Mouse (Mus musculus) liver, embryonic 15.5 days (tissue): Measurements from ENCODE around the gene Tmem50a. TPM values are rescaled to one million over a fixed set of nuclear protein-coding genes. Genes with fewer than 3 reads are reported as not detected.

Source experiments
- ATAC-seq: fragments of 200-750 bp; cut with Nextera tagmentation; 2 replicates; pipeline ENCODE4 v1.8.0; 2017; ENCODE audit warnings: moderate number of reproducible peaks, mild to moderate bottlenecking, moderate library complexity; ENCODE audit not compliant: insufficient read depth
- H3K27ac ChIP-seq: fragments of 300-500 bp; sonication (generic); replicated peaks from 2 replicates; pipeline ENCODE4 v1.5.1; 2015; ENCODE audit warnings: mild to moderate bottlenecking, inconsistent platforms
- H3K27me3 ChIP-seq: fragments of 300-500 bp; sonication (generic); 2 replicates; pipeline ENCODE4 v1.6.1; 2015; ENCODE audit warnings: mild to moderate bottlenecking, inconsistent platforms
- H3K36me3 ChIP-seq: fragments of 300-500 bp; sonication (generic); replicated peaks from 2 replicates; pipeline ENCODE4 v1.6.1; 2015; ENCODE audit warnings: moderate library complexity, mild to moderate bottlenecking, inconsistent platforms
- H3K4me1 ChIP-seq: fragments of 300-500 bp; sonication (generic); replicated peaks from 2 replicates; pipeline ENCODE4 v1.6.1; 2015; ENCODE audit warnings: inconsistent platforms
- H3K4me2 ChIP-seq: fragments of 300-500 bp; sonication (generic); 2 replicates; pipeline ENCODE4 v1.6.1; 2015; ENCODE audit warnings: moderate library complexity, mild to moderate bottlenecking, inconsistent platforms
- H3K4me3 ChIP-seq: fragments of 300-500 bp; sonication (generic); replicated peaks from 2 replicates; pipeline ENCODE4 v1.5.1; 2015; ENCODE audit warnings: mild to moderate bottlenecking, inconsistent platforms
- H3K9ac ChIP-seq: fragments of 300-500 bp; sonication (generic); 2 replicates; pipeline ENCODE4 v1.6.1; 2015; ENCODE audit warnings: moderate library complexity, mild to moderate bottlenecking, inconsistent platforms
- H3K9me3 ChIP-seq: fragments of 300-500 bp; sonication (generic); replicated peaks from 2 replicates; pipeline ENCODE4 v1.6.1; 2016; ENCODE audit warnings: inconsistent platforms
- WGBS: fragments of 180-500 bp; shearing (Covaris S2); methylation state at CpG from one replicate; pipeline ENCODE4 v1.1.7; 2015; ENCODE audit warnings: mixed read lengths; ENCODE audit not compliant: insufficient replicate concordance; 5-methylcytosine and 5-hydroxymethylcytosine counted together
- polyA plus RNA-seq: library from polyadenylated mRNA; unstranded; fragments of >200 nt; fragmentation: Nextera tagmentation; extraction: Ambion mirVana; gene quantifications from 2 replicates; pipeline ENCODE4 v1.2.1, GENCODE M21; 2015

Tmem50a gene
- polyA plus RNA-seq, 1 experiment from 2014 or later, result 79.4 TPM

DNA sequence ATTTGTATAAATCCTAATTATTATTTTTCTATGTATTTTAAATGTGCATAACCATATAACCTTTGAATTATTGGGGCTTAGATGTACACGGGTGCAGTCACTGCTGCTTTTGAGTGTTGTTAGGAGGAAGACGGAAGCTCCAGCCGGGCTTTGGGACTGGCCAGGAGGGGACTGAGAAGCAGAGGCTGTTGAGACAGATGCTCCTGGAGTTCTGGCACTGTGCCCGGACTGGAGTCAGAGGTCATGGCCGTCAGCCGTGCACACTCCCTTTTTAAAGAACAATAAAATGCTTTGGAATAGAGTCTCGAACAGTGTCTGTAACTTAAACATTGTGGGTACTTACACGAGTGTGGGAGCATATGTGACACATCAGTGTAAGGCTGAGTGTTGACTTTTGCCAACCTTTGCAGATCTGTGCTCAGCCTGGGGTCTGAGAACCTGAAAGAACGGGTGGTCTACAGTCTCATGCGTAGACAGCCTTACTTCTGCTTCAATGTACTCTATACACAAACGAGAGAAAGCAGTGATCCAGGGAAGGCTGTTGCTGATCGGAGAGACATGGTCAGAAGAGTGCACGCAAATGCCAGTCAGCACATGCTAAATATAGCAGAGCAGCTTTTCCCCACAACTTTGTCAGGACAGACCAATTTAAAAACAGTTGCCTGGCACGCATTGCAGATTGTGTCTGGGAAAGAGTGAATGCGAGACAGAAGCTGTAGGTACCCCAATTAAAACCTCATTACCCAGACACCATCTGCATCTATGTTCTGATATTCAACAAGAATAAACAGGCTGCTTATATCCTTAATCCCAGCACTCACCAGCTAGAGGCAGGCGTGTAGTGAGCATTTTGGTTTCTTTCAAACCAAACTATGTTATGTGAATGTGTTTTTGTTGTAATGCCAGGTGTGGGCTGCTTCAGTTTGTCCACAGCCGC is 22.7 kb upstream of the Tmem50a start:
- peaks cover 4% of the 10 kb centered on the region for H3K4me1 ChIP-seq
- peaks cover 14% of the 10 kb centered on the region; the same call in 1 of the 2 replicates for H3K27me3 ChIP-seq
- H3K9me3 ChIP-seq, result no peaks in the 10 kb centered on the region
- no peak overlapping the region for H3K4me3 ChIP-seq
- no peak for ATAC-seq
- WGBS, result 74% methylated on average over 17 of the region's 17 CpGs
- H3K27ac ChIP-seq, result no peak overlapping the region
- H3K9ac ChIP-seq, result no peak overlapping the region
- peaks cover 53% of the 10 kb centered on the region for H3K36me3 ChIP-seq
- H3K4me2 ChIP-seq, result no peak overlapping the region

DNA sequence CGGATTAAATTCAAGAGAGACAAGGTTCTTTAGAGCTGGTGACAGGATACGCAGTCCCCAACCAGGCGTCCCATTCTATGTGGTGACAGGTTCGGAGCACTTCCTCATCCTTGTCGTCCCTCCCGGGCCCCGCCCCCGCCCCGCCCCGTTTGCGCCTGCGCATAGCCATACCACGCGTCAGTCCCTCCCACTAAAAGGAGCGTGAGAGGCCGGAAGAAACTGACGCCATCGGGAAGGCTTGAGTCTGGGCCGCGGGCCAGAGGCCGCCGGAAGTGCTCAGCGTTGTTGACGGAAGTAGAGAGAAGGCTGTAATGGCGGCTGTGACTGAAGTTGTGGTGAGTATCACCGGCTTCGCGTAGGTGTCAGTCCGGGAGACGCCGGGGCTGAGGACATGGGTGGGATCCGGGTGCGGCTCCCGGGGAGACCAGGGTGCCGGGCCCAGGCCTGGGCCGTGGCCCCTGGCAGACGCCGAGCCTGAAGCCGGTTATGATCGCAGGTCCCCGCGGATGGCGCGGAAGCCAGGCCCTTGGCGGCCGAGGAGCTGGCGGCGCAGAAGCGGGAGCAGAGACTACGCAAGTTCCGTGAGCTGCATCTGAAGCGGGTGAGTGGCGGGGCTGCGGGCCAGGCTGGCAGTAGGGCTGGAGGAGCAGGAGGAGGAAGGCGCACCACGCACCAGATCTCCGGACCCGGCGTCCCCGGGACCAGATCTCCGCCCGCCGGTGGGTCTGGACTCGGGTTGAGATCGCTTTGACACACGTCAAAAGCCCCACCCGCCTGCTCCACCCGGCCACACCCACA is 16.1 kb upstream of the Tmem50a start, which contains the start of gene Syf2:
Syf2 (plus strand) TSS at position 215 of the 798 bp plus-strand sequence.
- under 1% methylated on average over 68 of the region's 68 CpGs for WGBS
- Histone ChIP-seq H3K27me3 (no peaks in the 10 kb centered on the region), H3K9ac (peak within 1 kb of the TSS; percentile 92), H3K4me3 (peak within 1 kb of the TSS; percentile 97), H3K36me3 (peaks cover 79% of the 10 kb centered on the region), H3K4me1 (peaks cover 57% of the 10 kb centered on the region), H3K4me2 (peak within 1 kb of the TSS; percentile 79), H3K9me3 (no peaks in the 10 kb centered on the region), H3K27ac (peak within 1 kb of the TSS; percentile 100)
- ATAC-seq, result peak; percentile 95

DNA sequence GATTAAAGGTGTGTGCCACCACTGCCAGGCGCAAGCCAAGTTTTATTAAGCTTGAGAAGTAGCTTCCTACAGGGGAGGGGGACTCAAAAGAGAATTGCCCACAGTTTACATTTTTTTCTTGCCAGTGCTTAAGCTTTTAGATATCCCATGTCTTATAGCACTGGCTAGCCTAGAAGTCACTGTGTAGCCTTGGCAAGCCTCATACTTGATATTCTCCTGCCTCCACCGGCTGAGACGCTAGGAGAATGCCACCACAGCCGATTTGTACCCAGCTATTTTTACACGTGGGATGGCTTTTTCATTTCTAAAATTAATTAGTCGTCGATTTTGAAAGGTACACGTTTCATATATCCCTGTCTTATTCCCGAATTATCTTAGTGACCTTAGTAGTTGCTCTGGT is 15.4 kb upstream of the Tmem50a start:
- peak overlapping the region; percentile 79 for H3K4me2 ChIP-seq
- H3K4me1 ChIP-seq, result peaks cover 64% of the 10 kb centered on the region
- H3K36me3 ChIP-seq, result peaks cover 79% of the 10 kb centered on the region

DNA sequence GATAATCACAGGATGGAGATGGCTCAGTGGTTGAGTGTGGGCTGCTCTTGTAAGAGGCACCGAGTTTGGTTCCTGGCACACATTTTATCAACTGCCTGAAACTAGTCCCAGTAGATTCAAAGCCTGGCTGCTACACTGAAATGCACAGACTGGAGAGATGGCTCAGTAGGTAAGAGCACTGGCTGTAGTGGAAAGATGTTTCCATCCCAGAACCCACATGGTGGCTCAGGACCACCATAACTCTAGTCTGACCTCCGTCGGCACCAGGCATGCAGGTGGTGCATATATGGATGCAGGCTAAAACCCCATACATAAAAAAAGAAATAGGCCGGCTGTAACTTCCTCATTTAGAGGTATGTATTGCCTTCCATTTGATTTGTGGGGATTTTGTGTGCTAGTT is 14.7 kb upstream of the Tmem50a start:
- peaks cover 79% of the 10 kb centered on the region for H3K36me3 ChIP-seq
- no peak for ATAC-seq
- peak overlapping the region; percentile 79 for H3K4me2 ChIP-seq
- no peaks in the 10 kb centered on the region for H3K9me3 ChIP-seq
- peaks cover 66% of the 10 kb centered on the region for H3K4me1 ChIP-seq
- no peak overlapping the region for H3K9ac ChIP-seq
- H3K4me3 ChIP-seq, result 0 out of 2 replicates have a peak overlapping the region, but pooled peaks have one; percentile 97
- 40% methylated on average over 4 of the region's 4 CpGs for WGBS
- H3K27ac ChIP-seq, result peak overlapping the region; percentile 100
- no peaks in the 10 kb centered on the region for H3K27me3 ChIP-seq

More for the DNA sequence above, 15.4 kb upstream of the Tmem50a start:
- Histone ChIP-seq H3K4me3 (peak overlapping the region; percentile 97), H3K27me3 (no peaks in the 10 kb centered on the region), H3K9ac (peak overlapping the region; percentile 64), H3K9me3 (no peaks in the 10 kb centered on the region), H3K27ac (peak overlapping the region; percentile 100)
- 26% methylated on average over 9 of the region's 9 CpGs for WGBS
- ATAC-seq, result no peak

DNA sequence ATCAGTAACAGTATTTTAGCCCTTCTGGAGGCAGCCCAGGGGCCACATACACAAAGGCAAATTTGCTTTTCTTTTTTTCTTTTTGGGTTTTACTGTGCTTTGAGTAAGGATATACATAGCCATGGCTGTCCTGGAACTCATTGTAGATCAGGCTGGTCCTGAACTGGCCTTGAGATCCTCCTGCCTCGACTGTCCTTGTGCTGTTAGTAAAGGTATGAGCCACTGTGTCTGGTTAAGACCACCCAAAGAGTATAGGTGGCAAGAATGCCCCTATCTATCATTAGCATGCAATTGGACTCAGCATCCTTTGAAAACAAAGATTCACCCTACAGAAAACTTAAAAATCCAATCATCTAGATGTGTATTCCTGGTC is 13.6 kb upstream of the Tmem50a start:
- H3K4me1 ChIP-seq, result peaks cover 66% of the 10 kb centered on the region
- H3K9ac ChIP-seq, result no peak overlapping the region
- 65% methylated on average over 1 of the region's 1 CpGs for WGBS
- no peak overlapping the region for H3K4me3 ChIP-seq
- no peaks in the 10 kb centered on the region for H3K27me3 ChIP-seq
- peak overlapping the region; percentile 100; the same call in 1 of the 2 replicates for H3K27ac ChIP-seq
- ATAC-seq, result no peak
- H3K36me3 ChIP-seq, result peaks cover 70% of the 10 kb centered on the region
- H3K9me3 ChIP-seq, result no peaks in the 10 kb centered on the region
- 0 out of 2 replicates have a peak overlapping the region, but pooled peaks have one; percentile 0 for H3K4me2 ChIP-seq

DNA sequence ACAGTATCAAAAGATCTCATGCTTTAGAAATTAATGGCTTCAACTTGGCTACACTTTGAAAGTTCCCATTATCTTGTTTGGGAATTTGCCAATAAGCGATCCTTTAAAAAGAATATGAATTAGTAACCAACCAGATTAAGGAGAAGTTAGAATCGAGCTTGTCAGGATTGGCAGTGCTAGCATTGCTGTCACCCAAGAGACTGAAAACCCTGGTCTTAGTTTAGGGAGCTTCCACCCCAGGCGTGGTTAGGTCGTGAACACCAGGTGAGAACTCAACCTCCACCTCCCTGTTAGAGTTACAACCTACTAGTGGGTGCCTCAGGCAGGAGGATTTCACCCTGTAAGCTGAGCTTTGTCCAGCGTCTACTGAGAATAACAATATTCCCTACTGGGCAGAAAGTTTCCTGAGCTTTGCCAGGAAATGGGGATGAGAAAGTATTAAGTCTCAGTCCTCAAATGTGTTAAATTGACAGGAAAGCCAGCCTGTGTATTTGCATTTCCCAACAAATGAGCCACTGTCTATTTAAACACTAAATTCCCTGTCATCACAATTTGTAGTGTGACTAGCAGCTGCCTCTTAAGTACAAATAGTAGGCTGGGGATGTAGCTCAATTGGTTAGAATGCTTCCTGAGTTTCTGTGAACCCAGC is 13.1 kb upstream of the Tmem50a start:
- Histone ChIP-seq H3K27ac (peak overlapping the region; percentile 100), H3K27me3 (no peaks in the 10 kb centered on the region), H3K4me3 (no peak overlapping the region), H3K9ac (no peak overlapping the region), H3K9me3 (no peaks in the 10 kb centered on the region), H3K36me3 (peaks cover 65% of the 10 kb centered on the region), H3K4me1 (peaks cover 66% of the 10 kb centered on the region), H3K4me2 (no peak overlapping the region)
- 67% methylated on average over 5 of the region's 5 CpGs for WGBS
- no peak for ATAC-seq

DNA sequence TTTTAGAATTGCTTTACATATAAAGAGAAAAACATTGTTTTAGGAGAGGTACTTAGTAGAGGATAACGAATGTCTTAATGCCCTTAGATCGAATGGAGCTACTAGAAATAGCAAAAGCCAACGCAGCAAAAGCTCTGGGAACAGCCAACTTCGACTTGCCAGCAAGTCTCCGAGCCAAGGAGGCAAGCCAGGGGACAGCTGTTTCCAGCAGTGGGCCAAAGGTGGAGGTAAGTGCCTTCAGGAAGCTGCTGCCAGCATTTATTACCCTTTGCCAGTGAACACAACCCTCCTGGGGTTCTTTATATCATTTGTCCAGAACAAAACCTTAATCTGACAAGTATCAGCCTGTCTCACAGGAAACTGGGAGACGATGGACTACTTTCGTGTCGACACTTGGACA is 10.4 kb upstream of the Tmem50a start:
- peak overlapping the region; percentile 65 for H3K27ac ChIP-seq
- 47% methylated on average over 8 of the region's 8 CpGs for WGBS

DNA sequence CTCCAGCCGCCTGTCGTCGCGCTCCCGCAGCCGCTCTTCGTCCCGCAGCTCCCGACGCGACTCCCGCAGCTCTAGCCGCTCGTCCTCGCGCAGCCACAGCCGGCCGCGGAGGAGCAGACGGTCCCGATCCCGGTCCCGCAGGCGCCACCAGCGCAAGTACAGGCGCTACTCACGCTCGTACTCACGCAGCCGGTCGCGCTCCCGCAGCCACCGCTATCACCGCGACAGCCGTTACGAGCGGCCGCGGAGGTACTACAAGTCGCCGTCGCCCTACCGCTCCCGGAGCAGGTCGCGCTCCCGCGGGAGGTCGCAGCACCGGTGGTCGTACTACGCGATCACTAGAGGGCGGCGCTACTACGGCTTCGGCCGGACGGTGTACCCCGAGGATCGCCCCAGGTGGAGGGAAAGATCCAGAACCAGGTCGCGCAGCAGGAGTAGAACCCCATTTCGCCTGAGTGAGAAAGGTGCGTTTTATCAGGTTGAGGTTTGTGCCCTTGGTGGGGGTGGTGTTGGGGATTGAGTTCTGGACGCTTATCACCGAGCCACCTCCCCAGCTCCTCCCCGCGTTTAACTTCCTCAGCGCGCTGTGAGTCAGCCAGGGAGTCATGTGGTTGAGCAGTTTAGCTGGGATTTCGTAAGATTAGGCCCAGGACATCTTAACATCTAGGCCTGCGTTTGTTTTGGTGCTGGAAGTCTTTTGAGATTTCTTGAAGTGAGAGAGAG is 9.4 kb upstream of the Tmem50a start:
- peak overlapping the region; percentile 98 for H3K27ac ChIP-seq
- H3K9ac ChIP-seq, result peak overlapping the region; percentile 99
- peaks cover 48% of the 10 kb centered on the region for H3K36me3 ChIP-seq
- ATAC-seq, result peak; percentile 65
- H3K9me3 ChIP-seq, result no peaks in the 10 kb centered on the region
- WGBS, result under 1% methylated on average over 75 of the region's 75 CpGs
- H3K27me3 ChIP-seq, result no peaks in the 10 kb centered on the region
- H3K4me1 ChIP-seq, result peaks cover 69% of the 10 kb centered on the region
- H3K4me2 ChIP-seq, result peak overlapping the region; percentile 77
- H3K4me3 ChIP-seq, result peak overlapping the region; percentile 97

More for the DNA sequence above, 10.4 kb upstream of the Tmem50a start:
- Histone ChIP-seq H3K4me2 (peak overlapping the region; percentile 77), H3K36me3 (peaks cover 54% of the 10 kb centered on the region), H3K9ac (peak overlapping the region; percentile 61), H3K9me3 (no peaks in the 10 kb centered on the region), H3K4me1 (peaks cover 69% of the 10 kb centered on the region), H3K4me3 (peak overlapping the region; percentile 97), H3K27me3 (no peaks in the 10 kb centered on the region)
- ATAC-seq, result no peak

DNA sequence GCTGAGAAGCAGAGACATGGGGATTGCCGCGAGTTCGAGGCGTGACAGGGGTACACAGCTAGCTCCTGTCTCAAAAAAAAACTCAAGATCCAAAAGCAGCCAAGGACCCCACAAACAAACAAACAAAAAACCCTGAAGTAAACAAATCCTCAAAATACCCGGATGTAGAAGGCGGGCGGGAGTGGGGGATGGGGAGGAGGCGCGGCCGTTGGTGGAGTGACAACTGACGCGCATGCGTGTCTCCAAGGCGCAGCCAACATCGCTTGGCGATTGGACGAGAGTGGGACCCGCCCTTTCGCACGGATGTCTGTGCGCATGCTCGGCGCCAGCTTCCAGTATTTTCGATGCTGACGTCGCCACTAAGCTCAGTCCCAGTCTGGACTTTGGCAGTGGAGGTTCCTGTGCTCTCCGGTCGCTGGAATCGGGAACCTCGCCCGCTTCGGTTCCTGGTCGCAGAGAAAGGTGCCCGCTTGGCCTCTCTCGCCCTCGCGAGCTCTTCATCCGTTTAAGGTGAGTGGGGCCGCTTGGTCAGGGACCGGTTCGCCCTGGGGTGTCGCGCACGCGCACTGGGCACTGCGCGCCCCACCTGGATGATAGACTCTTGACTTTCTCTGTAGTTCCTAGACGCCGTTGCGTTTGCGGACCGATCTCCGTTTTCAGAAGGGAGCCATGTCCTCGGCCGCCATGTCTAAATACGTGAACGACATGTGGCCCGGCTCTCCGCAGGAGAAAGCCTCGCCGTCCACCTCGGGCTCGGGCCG is 8.6 kb upstream of the Tmem50a start, which contains the start of gene Rsrp1:
Rsrp1 (plus strand) TSS at position 335 of the 761 bp plus-strand sequence.
- Histone ChIP-seq H3K27ac (peak within 1 kb of the TSS; percentile 98), H3K4me1 (peaks cover 69% of the 10 kb centered on the region), H3K9ac (peak within 1 kb of the TSS; percentile 99), H3K4me3 (peak within 1 kb of the TSS; percentile 97), H3K36me3 (peaks cover 40% of the 10 kb centered on the region), H3K4me2 (peak within 1 kb of the TSS; percentile 80), H3K27me3 (no peaks in the 10 kb centered on the region), H3K9me3 (no peaks in the 10 kb centered on the region)
- peak; percentile 83 for ATAC-seq
- under 1% methylated on average over 64 of the region's 64 CpGs for WGBS
